In the genomic region with DNA sequence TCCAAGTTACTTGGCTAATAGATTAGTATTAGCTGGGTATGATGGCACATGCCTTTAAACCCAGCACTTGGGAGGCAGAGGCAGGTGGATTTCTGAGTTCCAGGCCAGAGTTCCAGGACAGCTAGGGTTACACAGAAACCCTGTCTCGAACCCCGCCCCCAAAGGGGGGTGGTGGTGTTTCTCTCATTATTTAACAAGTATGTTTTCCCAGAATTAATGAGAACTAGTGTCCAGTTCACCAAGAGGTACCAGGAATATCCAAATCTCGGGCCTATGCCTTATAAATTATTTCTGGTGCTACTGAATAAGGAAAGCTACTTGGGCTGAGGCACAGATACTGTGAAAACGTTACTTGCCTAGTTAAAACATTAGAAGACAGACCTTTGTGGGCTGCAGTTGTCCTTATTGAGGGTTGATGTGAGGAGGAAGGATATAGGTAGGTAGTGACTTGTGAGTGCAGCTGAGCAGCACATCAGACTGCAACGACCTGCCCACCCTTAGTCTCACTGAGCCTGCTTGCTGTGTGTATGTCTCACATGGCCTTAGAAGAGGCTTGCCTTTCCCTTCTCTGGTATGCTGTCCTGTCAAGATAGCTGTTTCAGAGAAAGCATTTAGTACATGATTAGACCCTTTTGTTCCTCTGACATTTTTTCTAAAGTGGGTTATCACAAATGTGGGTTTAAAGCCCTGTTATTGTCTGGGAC, we compare ENCODE assay signal across 17 mouse cellular contexts. TPM values are rescaled to one million over a fixed set of nuclear protein-coding genes. Genes with fewer than 3 reads are reported as not detected.
DNase-seq lines count a peak whose midpoint lies in the region; ATAC-seq and TF ChIP-seq lines count a peak whose summit lies in the region.
"Had no signal": no experiment of that assay in that cellular context is flagged by ENCODE, and none has a peak within 500 bp of the region (broad histone marks: within the 10 kb centered on the region; RNA-seq: fewer than 3 reads in every experiment).

No protein-coding gene starts in this region.

- TF ChIP-seq EP300 in liver, embryonic 14.5 days (IDR thresholded peaks at IDR 0.05; ENCODE audit: low read depth) = no peak

- no peaks in the 10 kb centered on the region for H3K9me3 ChIP-seq in hindbrain, embryonic 16.5 days (ENCODE audit: control insufficient read depth, low read length)
- no peaks in the 10 kb centered on the region for H3K9me3 ChIP-seq in hindbrain, embryonic 10.5 days
- no peaks in the 10 kb centered on the region for H3K9me3 ChIP-seq in liver, embryonic 14.5 days (ENCODE audit: control insufficient read depth, low read length)
- H3K9me3 ChIP-seq: embryonic facial prominence, embryonic 13.5 days; hindbrain, embryonic 12.5 days; limb, embryonic 12.5 days; neural tube, embryonic 13.5 days had no signal

- no peak overlapping the region for H3K4me3 ChIP-seq in hindbrain, embryonic 16.5 days (ENCODE audit: low read length)
- H3K4me3 ChIP-seq in hindbrain, embryonic 10.5 days = no peak overlapping the region
- H3K4me3 ChIP-seq in liver, embryonic 14.5 days (ENCODE audit: insufficient read depth in 1 of 2, low read depth in 2 of 2, low read length in 2 of 2) = no peak overlapping the region
- H3K4me3 ChIP-seq: embryonic facial prominence, embryonic 13.5 days; heart, adult 2 months; hindbrain, embryonic 12.5 days; limb, embryonic 12.5 days; neural tube, embryonic 13.5 days had no signal

- 38% methylated on average over 5 of the region's 5 CpGs for whole genome bisulfite sequencing in hindbrain, embryonic 16.5 days
- WGBS in hindbrain, embryonic 10.5 days = 38% methylated on average over 5 of the region's 5 CpGs
- 28% methylated on average over 5 of the region's 5 CpGs for WGBS in liver, embryonic 14.5 days (ENCODE audit: insufficient replicate concordance)

- peaks cover 2% of the 10 kb centered on the region for H3K4me1 ChIP-seq in hindbrain, embryonic 16.5 days (ENCODE audit: control insufficient read depth, insufficient read depth, low read depth, low read length)
- peaks cover 6% of the 10 kb centered on the region; the same call in 1 of the 2 replicates for H3K4me1 ChIP-seq in hindbrain, embryonic 10.5 days (replicated peaks)
- H3K4me1 ChIP-seq in liver, embryonic 14.5 days (replicated peaks; ENCODE audit: control insufficient read depth in 2 of 2, insufficient read depth in 2 of 2, low read length in 1 of 2) = no peaks in the 10 kb centered on the region; a peak in 1 of 4 replicates

- no peak overlapping the region for H3K27ac ChIP-seq in hindbrain, embryonic 16.5 days (ENCODE audit: low read depth, low read length)
- no peak overlapping the region for H3K27ac ChIP-seq in hindbrain, embryonic 10.5 days
- no peak overlapping the region for H3K27ac ChIP-seq in liver, embryonic 14.5 days
- H3K27ac ChIP-seq: embryonic facial prominence, embryonic 13.5 days; heart, adult 2 months; hindbrain, embryonic 12.5 days; kidney, postnatal 0 days; limb, embryonic 12.5 days; neural tube, embryonic 13.5 days had no signal

- TF ChIP-seq CTCF in liver, embryonic 14.5 days (IDR thresholded peaks at IDR 0.05; ENCODE audit: low read depth) = no peak

- no peaks in the 10 kb centered on the region for H3K27me3 ChIP-seq in hindbrain, embryonic 16.5 days (replicated peaks; ENCODE audit: control insufficient read depth, insufficient read depth, low read length)
- H3K27me3 ChIP-seq in hindbrain, embryonic 10.5 days (ENCODE audit: insufficient read depth, poor library complexity, severe bottlenecking) = no peaks in the 10 kb centered on the region
- no peaks in the 10 kb centered on the region for H3K27me3 ChIP-seq in liver, embryonic 14.5 days (ENCODE audit: control insufficient read depth, insufficient read depth, low read length)
- H3K27me3 ChIP-seq: embryonic facial prominence, embryonic 13.5 days; hindbrain, embryonic 12.5 days; limb, embryonic 12.5 days; neural tube, embryonic 13.5 days had no signal

- no peak for DNase-seq in hindbrain, embryonic 10.5 days (ENCODE audit: low spot score)
- DNase-seq in A20 (ENCODE audit: low read depth, low spot score) (peak; percentile 73), ZHBTc4 (ENCODE audit: low read depth, low spot score) (peak; percentile 44)
- DNase-seq in liver, embryonic 14.5 days (ENCODE audit: low read depth in 3 of 3, low spot score in 3 of 3) = no peak
- DNase-seq in cerebellum, adult 11-12 months = no peak
- DNase-seq: cerebellum, adult 2 months; heart, adult 2 months; lung, postnatal 4 days; thymus, postnatal 14 days had no signal

- ATAC-seq in hindbrain, embryonic 16.5 days = 0 out of 2 replicates have a peak, but pooled peaks have one; percentile 42
- ATAC-seq in liver, embryonic 14.5 days (ENCODE audit: insufficient read depth) = peak; percentile 41; the same call in 1 of the 2 replicates
- ATAC-seq in monocyte, adult 5-6 weeks (replicated peaks; ENCODE audit: insufficient number of reproducible peaks, low FRiP score, low TSS enrichment, poor library complexity, severe bottlenecking) = no peak
- ATAC-seq: CD4-positive, CD25-positive, alpha-beta regulatory T cell, adult 4 months had no signal

- no peak overlapping the region for H3K9ac ChIP-seq in hindbrain, embryonic 16.5 days (ENCODE audit: low read depth, low read length)
- no peak overlapping the region for H3K9ac ChIP-seq in liver, embryonic 14.5 days (replicated peaks)
- H3K9ac ChIP-seq: embryonic facial prominence, embryonic 13.5 days; hindbrain, embryonic 12.5 days; limb, embryonic 12.5 days; neural tube, embryonic 13.5 days had no signal

- peaks cover 11% of the 10 kb centered on the region for H3K36me3 ChIP-seq in hindbrain, embryonic 16.5 days (ENCODE audit: control insufficient read depth, insufficient read depth, low read length)
- peaks cover 44% of the 10 kb centered on the region for H3K36me3 ChIP-seq in hindbrain, embryonic 10.5 days
- peaks cover 29% of the 10 kb centered on the region for H3K36me3 ChIP-seq in liver, embryonic 14.5 days (replicated peaks; ENCODE audit: control insufficient read depth, insufficient read depth, low read depth)

- H3K4me2 ChIP-seq in hindbrain, embryonic 16.5 days (ENCODE audit: low read length) = no peak overlapping the region
- no peak overlapping the region for H3K4me2 ChIP-seq in liver, embryonic 14.5 days (ENCODE audit: low read depth)
- H3K4me2 ChIP-seq: embryonic facial prominence, embryonic 13.5 days; hindbrain, embryonic 12.5 days; limb, embryonic 12.5 days; neural tube, embryonic 13.5 days had no signal

RNA-seq across cellular contexts. Expression of gene Gpc5, which starts 43.0 kb away (rescaled TPM):
- 12.5 and 15.4 TPM in 2 replicates for polyA plus RNA-seq in hindbrain, embryonic 16.5 days (2015; fragmentation: Nextera tagmentation; extraction: Ambion mirVana)
- 0.22 and 0.65 TPM in 2 replicates for polyA plus RNA-seq in hindbrain, embryonic 10.5 days (2016; fragmentation: Nextera tagmentation; extraction: Ambion mirVana)
- polyA plus RNA-seq in liver, embryonic 14.5 days (2012; rRNA removed) = 0.02 TPM in 1 of 2 replicates, not detected in the other
- 0.05 and 0.08 TPM in 2 replicates for polyA plus RNA-seq in liver, embryonic 14.5 days (2014; fragmentation: Nextera tagmentation; extraction: Ambion mirVana)
- total RNA-seq in monocyte, adult 5-6 weeks (2017) = not detected in 3 replicates
- total RNA-seq: heart, adult 2 months had no signal
- polyA plus RNA-seq: heart, adult 2 months had no signal

Comparison
In these comparisons a context has a peak if more than half of its experiments do, and no peak if none do; other contexts are left out.
1. DNase-seq: peak in A20 (single experiment) and ZHBTc4 (single experiment); none in hindbrain, embryonic 10.5 days (single experiment), liver, embryonic 14.5 days (0 of 3) and cerebellum, adult 11-12 months (single experiment).